Mouse (Mus musculus) embryonic facial prominence, embryonic 14.5 days (tissue): ENCODE results near the gene Rab13. TPM values are rescaled to one million over a fixed set of nuclear protein-coding genes. Genes with fewer than 3 reads are reported as not detected.
"Not testable (repeated sequence)": the region's sequence is repeated elsewhere in the genome, so short reads cannot be mapped to it uniquely, and the experiment has no call there.

Source experiments
- ATAC-seq: fragments of 200-750 bp; cut with Nextera tagmentation; 2 replicates; pipeline ENCODE4 v1.8.0; 2017; ENCODE audit warnings: low read depth, moderate number of reproducible peaks, moderate TSS enrichment
- DNase-seq: peaks from one replicate; pipeline ENCODE4 v3.0.0-alpha.2; 2015; ENCODE audit warnings: low spot score
- H3K27ac ChIP-seq: fragments of 300-500 bp; sonication (generic); replicated peaks from 2 replicates; pipeline ENCODE4 v1.5.1; 2014; ENCODE audit warnings: low read depth, mild to moderate bottlenecking, low read length, moderate library complexity
- H3K27me3 ChIP-seq: fragments of 300-500 bp; sonication (generic); replicated peaks from 2 replicates; pipeline ENCODE4 v1.6.1; 2014; ENCODE audit warnings: low read length; ENCODE audit not compliant: control insufficient read depth, insufficient read depth
- H3K36me3 ChIP-seq: fragments of 300-500 bp; sonication (generic); 2 replicates; pipeline ENCODE4 v1.6.1; 2014; ENCODE audit warnings: low read length, mixed read lengths; ENCODE audit not compliant: control insufficient read depth, insufficient read depth
- H3K4me1 ChIP-seq: fragments of 300-500 bp; sonication (generic); 2 replicates; pipeline ENCODE4 v1.6.1; 2014; ENCODE audit warnings: antibody characterized with exemption, low read length; ENCODE audit not compliant: control insufficient read depth, insufficient read depth
- H3K4me2 ChIP-seq: fragments of 300-500 bp; sonication (generic); 2 replicates; pipeline ENCODE4 v1.6.1; 2014; ENCODE audit warnings: low read depth, mild to moderate bottlenecking, low read length, moderate library complexity, mixed read lengths
- H3K4me3 ChIP-seq: fragments of 300-500 bp; sonication (generic); 2 replicates; pipeline ENCODE4 v1.5.1; 2014; ENCODE audit warnings: low read depth, mild to moderate bottlenecking, low read length
- H3K9ac ChIP-seq: fragments of 300-500 bp; sonication (generic); 2 replicates; pipeline ENCODE4 v1.6.1; 2014; ENCODE audit warnings: low read depth, mild to moderate bottlenecking, low read length, moderate library complexity, mixed read lengths
- H3K9me3 ChIP-seq: fragments of 300-500 bp; sonication (generic); 2 replicates; pipeline ENCODE4 v1.6.1; 2016; ENCODE audit warnings: low read length; ENCODE audit not compliant: control insufficient read depth
- whole genome bisulfite sequencing: fragments of 180-500 bp; shearing (Covaris S2); extraction: QIAGEN DNeasy Blood & Tissue Kit; methylation state at CpG from one replicate; pipeline ENCODE4 v1.1.7; 2014; 5-methylcytosine and 5-hydroxymethylcytosine counted together
- polyA plus RNA-seq: library from polyadenylated mRNA; unstranded; fragments of >200 nt; fragmentation: Nextera tagmentation; extraction: Ambion mirVana; gene quantifications from 2 replicates; pipeline ENCODE4 v1.2.1, GENCODE M21; 2014

Gene Rab13
- polyA plus RNA-seq, 1 experiment from 2014 or later: 18.1 TPM

DNA sequence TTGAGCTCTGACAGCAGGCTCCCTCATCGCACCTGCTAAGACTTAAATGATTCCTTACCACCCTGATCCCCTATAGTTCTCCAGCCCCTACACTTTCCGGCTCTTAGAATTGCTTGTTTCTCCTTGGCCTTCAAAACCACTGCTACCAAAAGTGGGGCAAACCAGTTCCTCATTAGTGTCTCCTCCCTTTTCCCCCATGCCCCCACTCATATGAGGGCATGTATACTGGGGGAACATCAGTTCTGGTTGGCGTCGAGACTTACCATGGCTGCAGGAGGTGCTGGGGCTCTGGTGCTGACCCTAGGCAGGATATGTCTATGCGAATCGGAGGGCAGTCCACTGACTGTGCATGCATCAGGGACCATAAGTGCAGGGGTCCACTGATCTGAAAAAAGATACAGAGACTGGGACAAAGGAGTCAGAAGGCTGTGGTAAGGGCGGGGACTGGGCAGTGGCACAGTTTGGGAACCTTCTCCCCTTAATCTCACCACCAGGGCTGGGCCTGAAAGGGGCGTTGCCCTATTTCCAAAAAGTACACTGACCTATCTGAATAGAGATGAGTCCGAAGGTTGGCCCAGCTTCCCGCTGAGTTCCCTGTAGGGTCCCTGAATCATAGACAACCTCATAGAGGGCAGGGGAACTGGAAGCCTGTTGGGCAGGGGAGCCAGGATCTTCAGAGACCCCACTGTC lies 28.3 kb downstream of the Rab13 start:
- Histone ChIP-seq H3K9ac (no peak overlapping the region), H3K36me3 (peaks cover 3% of the 10 kb centered on the region; the same call in 1 of the 2 replicates), H3K27ac (no peak overlapping the region), H3K4me3 (no peak overlapping the region), H3K9me3 (no peaks in the 10 kb centered on the region), H3K4me2 (no peak overlapping the region), H3K4me1 (peaks cover 13% of the 10 kb centered on the region), H3K27me3 (no peaks in the 10 kb centered on the region)
- ATAC-seq (no peak), DNase-seq (no peak)
- WGBS: 84% methylated on average over 10 of the region's 10 CpGs

DNA sequence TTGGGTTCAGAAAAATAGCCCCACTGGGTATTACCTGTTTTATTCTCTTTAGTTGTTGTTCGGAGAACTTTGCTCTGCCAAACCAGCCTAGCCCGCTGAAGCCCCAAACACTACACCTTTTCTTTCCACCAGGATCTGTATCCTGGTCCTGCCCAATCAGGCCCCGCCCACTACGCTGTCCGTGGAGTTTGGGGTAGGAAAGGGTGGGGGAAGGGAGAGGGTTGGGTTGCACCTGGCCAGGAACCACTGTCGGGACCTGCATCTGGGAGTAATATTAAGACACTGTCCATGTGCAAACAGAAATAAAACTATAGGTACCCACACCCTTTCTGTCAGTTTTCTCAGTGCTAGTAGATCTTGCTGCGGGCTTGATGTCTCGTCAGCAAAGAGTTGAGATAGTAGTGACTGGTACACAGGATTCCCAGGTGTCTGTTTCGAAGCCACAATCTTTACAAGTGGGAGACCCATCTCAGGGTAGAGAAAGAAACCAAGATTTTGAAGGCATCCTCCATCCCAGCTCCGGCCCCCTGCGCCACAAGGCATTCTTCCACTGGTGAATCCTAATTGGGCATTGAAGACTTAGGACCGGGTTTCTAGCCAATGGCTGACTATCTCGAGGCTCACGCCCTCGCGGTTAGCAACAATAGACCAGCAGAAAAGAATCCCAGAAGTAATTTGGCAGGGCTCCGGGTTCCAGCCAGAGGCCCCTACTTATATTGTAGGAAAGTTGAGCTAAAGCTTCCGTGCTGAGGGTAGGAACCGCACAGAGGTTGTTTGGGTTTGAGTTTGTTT lies 29.7 kb downstream of the Rab13 start, which contains the start of gene Creb3l4:
TSS of gene Creb3l4 (minus strand) at position 529 of the 792 bp plus-strand sequence.
- no peaks in the 10 kb centered on the region for H3K27me3 ChIP-seq
- H3K36me3 ChIP-seq: no peaks in the 10 kb centered on the region
- H3K4me2 ChIP-seq: peak within 1 kb of the TSS; percentile 66
- WGBS: 4% methylated on average over 19 of the region's 19 CpGs
- H3K9me3 ChIP-seq: no peaks in the 10 kb centered on the region
- H3K4me1 ChIP-seq: peaks cover 13% of the 10 kb centered on the region
- DNase-seq: peak; percentile 95
- H3K4me3 ChIP-seq: peak within 1 kb of the TSS; percentile 33
- peak within 1 kb of the TSS; percentile 88 for H3K27ac ChIP-seq
- peak; percentile 79 for ATAC-seq
- H3K9ac ChIP-seq: peak within 1 kb of the TSS; percentile 54

DNA sequence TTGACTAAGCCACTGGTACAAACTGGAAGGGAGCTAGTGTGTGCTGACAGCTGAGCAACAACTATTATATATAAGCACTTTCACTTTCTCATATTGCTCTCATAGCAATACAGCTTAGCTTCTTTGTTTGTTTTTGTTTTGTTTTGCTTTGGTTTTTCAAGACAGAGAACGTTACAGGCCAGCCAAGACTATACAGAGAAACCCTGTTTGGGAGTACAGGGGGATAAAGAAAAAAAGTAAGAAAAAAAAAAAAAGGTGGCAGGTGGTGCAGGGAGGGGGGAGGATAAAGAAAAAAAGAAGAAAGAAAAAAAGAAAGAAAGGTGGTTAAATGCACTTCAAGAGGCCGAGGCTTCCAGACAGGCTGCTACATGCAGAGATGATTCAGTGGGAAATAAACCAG lies 31.9 kb downstream of the Rab13 start:
- H3K36me3 ChIP-seq: peaks cover 7% of the 10 kb centered on the region; the same call in 1 of the 2 replicates
- H3K27me3 ChIP-seq: no peaks in the 10 kb centered on the region
- H3K27ac ChIP-seq: no peak overlapping the region
- H3K9me3 ChIP-seq: no peaks in the 10 kb centered on the region
- H3K4me3 ChIP-seq: no peak overlapping the region
- peaks cover 16% of the 10 kb centered on the region for H3K4me1 ChIP-seq
- ATAC-seq: no peak
- no peak overlapping the region for H3K4me2 ChIP-seq
- 51% methylated on average over 2 of the region's 2 CpGs for WGBS
- H3K9ac ChIP-seq: no peak overlapping the region
- peak; percentile 47 for DNase-seq

DNA sequence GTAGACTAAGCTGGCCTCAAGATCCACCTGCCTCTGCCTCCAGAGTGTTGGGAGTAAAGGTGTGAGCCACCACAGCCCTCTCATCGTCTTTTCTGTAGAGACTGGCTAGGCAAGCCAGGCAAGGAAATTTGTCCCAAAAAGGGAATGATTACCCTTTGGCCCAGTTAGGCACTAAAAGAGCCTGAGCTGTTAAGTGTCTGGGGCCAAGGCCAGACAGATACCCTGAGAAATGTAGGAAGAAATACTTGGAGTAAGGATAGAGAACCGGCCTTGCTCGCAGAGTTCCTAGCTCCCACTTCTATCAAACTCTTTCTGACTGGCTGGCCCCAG lies 34.1 kb downstream of the Rab13 start:
- Histone ChIP-seq H3K4me3 (peak overlapping the region; percentile 76), H3K27ac (peak overlapping the region; percentile 95), H3K27me3 (no peaks in the 10 kb centered on the region), H3K9ac (peak overlapping the region; percentile 87), H3K36me3 (peaks cover 21% of the 10 kb centered on the region), H3K9me3 (no peaks in the 10 kb centered on the region), H3K4me2 (peak overlapping the region; percentile 74), H3K4me1 (peaks cover 16% of the 10 kb centered on the region)
- DNase-seq (no peak), ATAC-seq (peak; percentile 12; the same call in 1 of the 2 replicates)
- 0% methylated on average over 3 of the region's 3 CpGs for WGBS

DNA sequence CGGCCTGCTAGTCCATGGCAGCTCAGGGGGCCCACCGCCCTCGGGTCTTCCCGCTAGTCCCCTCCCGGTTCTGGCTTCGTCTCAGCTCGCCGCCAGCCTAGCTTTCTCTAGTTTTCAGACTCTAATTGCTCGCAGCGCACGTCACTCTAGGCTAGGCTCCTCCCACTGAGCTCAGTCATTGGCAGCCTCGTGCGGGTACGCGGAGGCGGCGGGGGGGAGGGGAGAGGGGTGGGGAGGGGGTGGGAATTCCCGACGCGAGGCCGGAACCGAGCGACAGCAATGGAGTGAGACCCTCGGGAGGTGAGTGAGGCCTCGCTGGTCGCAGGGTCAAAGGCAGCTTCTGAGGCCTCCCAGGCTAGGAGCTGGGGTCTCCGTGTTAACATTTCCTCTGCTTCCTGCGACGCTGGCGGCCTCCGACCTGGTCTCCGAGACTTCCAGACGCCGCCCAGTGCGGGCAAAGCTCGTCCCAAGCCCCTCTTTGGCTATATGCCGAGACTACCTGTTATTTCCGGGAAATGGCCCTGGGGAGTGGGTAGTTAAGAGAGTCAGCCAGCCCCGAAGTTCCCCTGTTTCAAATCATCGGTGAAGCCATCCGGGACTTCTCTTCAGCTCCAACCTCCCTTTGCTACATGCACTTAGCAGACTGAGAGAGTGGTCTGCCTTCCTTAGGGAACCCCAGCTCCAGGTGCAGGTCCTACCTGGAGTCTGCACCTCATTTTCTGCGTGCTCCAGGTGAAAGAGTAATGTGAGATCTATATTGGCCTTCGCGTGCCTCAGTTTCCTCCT lies 34.7 kb downstream of the Rab13 start, which contains the start of gene Slc39a1:
TSS of gene Slc39a1 (plus strand) at position 213 of the 786 bp plus-strand sequence.
- ATAC-seq (peak; percentile 94), DNase-seq (peak; percentile 99)
- peak within 1 kb of the TSS; percentile 76 for H3K4me3 ChIP-seq
- peak within 1 kb of the TSS; percentile 95 for H3K27ac ChIP-seq
- H3K9me3 ChIP-seq: no peaks in the 10 kb centered on the region
- H3K4me2 ChIP-seq: peak within 1 kb of the TSS; percentile 74
- H3K9ac ChIP-seq: peak within 1 kb of the TSS; percentile 87
- peaks cover 21% of the 10 kb centered on the region for H3K36me3 ChIP-seq
- H3K4me1 ChIP-seq: peaks cover 11% of the 10 kb centered on the region
- WGBS: under 1% methylated on average over 29 of the region's 44 CpGs
- no peaks in the 10 kb centered on the region for H3K27me3 ChIP-seq

DNA sequence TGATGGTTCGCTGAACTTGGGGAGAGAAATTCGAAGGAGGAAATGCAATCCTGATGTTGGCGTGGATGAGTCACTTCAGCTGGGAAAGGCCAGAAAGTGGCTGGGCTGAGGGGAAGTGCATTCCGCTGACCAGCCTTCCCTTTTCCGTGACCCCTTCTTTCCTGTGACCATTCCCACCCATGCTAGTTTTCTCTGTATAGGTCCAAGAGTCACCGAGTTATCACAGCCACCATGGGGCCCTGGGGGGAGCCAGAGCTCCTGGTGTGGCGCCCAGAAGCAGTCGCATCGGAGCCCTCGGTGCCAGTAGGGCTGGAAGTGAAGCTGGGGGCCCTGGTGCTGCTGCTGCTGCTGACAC lies 35.2 kb downstream of the Rab13 start:
- peak; percentile 48 for DNase-seq
- WGBS: 3% methylated on average over 9 of the region's 10 CpGs

DNA sequence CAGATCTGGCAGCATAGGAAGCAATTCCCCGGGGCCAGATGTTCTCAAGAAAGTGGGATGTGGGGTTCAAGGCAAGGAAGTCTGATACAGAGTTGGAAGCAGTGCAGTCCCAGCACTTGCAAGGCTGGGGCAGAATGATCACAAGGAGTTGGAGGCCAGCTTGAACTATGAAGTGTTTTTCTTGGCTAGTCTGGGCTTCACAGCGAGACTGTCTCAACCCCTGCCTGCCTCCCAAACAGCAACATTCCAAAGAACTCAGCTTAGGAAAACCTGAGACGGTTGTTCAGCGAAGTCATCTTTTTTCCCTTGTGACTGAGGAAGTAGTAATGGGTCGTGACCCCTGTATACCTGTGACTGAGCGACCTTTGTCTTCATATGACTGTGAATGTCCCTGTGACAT lies 37.3 kb downstream of the Rab13 start:
- Histone ChIP-seq H3K9ac (no peak overlapping the region), H3K27me3 (no peaks in the 10 kb centered on the region), H3K27ac (no peak overlapping the region), H3K9me3 (no peaks in the 10 kb centered on the region), H3K4me2 (no peak overlapping the region), H3K36me3 (peaks cover 21% of the 10 kb centered on the region), H3K4me1 (peaks cover 13% of the 10 kb centered on the region; the same call in 1 of the 2 replicates), H3K4me3 (no peak overlapping the region)
- 78% methylated on average over 6 of the region's 6 CpGs for WGBS
- DNase-seq (no peak), ATAC-seq (no peak)

More for the DNA sequence above, 35.2 kb downstream of the Rab13 start:
- H3K36me3 ChIP-seq: peaks cover 21% of the 10 kb centered on the region
- H3K4me2 ChIP-seq: peak overlapping the region; percentile 74
- peak overlapping the region; percentile 95 for H3K27ac ChIP-seq
- H3K9me3 ChIP-seq: no peaks in the 10 kb centered on the region
- no peaks in the 10 kb centered on the region for H3K27me3 ChIP-seq
- peaks cover 5% of the 10 kb centered on the region for H3K4me1 ChIP-seq
- peak overlapping the region; percentile 76 for H3K4me3 ChIP-seq
- no peak for ATAC-seq
- H3K9ac ChIP-seq: peak overlapping the region; percentile 87

DNA sequence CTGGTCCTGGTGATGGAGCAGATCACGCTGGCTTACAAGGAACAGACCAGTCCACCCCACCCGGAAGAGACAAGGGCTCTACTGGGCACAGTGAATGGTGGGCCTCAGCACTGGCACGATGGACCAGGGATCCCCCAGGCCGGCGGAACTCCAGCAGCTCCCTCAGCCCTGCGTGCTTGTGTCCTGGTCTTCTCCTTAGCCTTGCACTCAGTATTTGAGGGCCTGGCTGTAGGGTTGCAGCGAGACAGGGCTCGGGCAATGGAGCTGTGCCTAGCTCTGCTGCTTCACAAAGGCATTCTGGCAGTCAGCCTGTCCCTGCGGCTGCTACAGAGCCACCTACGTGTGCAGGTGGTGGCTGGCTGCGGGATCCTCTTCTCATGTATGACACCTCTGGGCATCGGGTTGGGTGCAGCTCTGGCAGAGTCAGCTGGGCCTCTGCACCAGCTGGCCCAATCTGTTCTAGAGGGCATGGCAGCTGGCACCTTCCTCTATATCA lies 38.3 kb downstream of the Rab13 start:
- WGBS: 98% methylated on average over 8 of the region's 12 CpGs
- not testable (repeated sequence) for H3K4me2 ChIP-seq, DNase-seq, H3K9ac ChIP-seq, H3K9me3 ChIP-seq, ATAC-seq, H3K27ac ChIP-seq, H3K27me3 ChIP-seq, H3K4me3 ChIP-seq
- Histone ChIP-seq H3K4me1 (peaks cover 15% of the 10 kb centered on the region; the same call in 1 of the 2 replicates), H3K36me3 (peaks cover 24% of the 10 kb centered on the region)
